16 mouse cellular contexts compared by ENCODE assay signal in the genomic region with DNA sequence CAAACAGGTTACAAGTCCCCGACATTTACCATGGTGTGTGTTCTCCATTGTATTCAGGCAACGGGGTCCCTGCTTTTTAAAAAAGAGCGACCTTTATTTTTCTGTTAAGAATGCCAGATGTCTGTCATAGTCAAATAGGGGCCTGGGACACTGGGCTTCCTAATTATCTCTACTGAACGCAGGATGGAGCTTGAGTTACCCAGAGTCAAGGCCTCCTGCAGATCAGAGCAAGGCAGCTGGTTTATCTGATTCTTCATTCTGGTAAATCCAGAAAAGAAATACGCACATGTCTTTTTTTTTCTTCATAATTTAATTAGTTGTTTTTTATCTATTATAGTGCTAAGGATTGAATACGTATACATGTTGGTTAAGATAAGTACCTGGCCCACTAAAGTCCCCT. TPM values are rescaled to one million over a fixed set of nuclear protein-coding genes. Genes with fewer than 3 reads are reported as not detected.
DNase-seq lines count a peak whose midpoint lies in the region; ATAC-seq and TF ChIP-seq lines count a peak whose summit lies in the region.
"Had no signal": no experiment of that assay in that cellular context is flagged by ENCODE, and none has a peak within 500 bp of the region (broad histone marks: within the 10 kb centered on the region; RNA-seq: fewer than 3 reads in every experiment).

No protein-coding gene starts in this region.

- ATAC-seq in heart, embryonic 11.5 days (replicated peaks; ENCODE audit: insufficient number of reproducible peaks, low FRiP score, low TSS enrichment) = no peak
- ATAC-seq in forebrain, embryonic 11.5 days (replicated peaks; ENCODE audit: low FRiP score) = no peak
- ATAC-seq in hindbrain, postnatal 0 days = no peak
- peak; percentile 35; the same call in 1 of the 2 replicates for ATAC-seq in midbrain, embryonic 15.5 days (replicated peaks)
- ATAC-seq: Patski had no signal

- 0 out of 2 replicates have a peak overlapping the region, but pooled peaks have one; percentile 57 for H3K27ac ChIP-seq in heart, embryonic 11.5 days (ENCODE audit: low read depth, low read length)
- peak overlapping the region; percentile 54; the same call in 1 of the 2 replicates for H3K27ac ChIP-seq in forebrain, embryonic 11.5 days (ENCODE audit: low read depth, low read length)
- peak overlapping the region; percentile 84; the same call in 1 of the 2 replicates for H3K27ac ChIP-seq in hindbrain, postnatal 0 days
- peak overlapping the region; percentile 79 for H3K27ac ChIP-seq in midbrain, embryonic 15.5 days

- TF ChIP-seq CTCF in hindbrain, postnatal 0 days (IDR thresholded peaks at IDR 0.05; ENCODE audit: low read depth) = no peak

- H3K4me1 ChIP-seq in heart, embryonic 11.5 days (ENCODE audit: control insufficient read depth, insufficient read depth, low read length) = peaks cover 20% of the 10 kb centered on the region
- H3K4me1 ChIP-seq in forebrain, embryonic 11.5 days (replicated peaks; ENCODE audit: control insufficient read depth, insufficient read depth, low read length) = peaks cover 8% of the 10 kb centered on the region; the same call in 1 of the 2 replicates
- H3K4me1 ChIP-seq in hindbrain, postnatal 0 days (ENCODE audit: insufficient read depth, low read length) = peaks cover 9% of the 10 kb centered on the region; the same call in 1 of the 2 replicates
- peaks cover 29% of the 10 kb centered on the region for H3K4me1 ChIP-seq in midbrain, embryonic 15.5 days

- H3K27me3 ChIP-seq in heart, embryonic 11.5 days (ENCODE audit: control insufficient read depth, insufficient read depth, low read length) = no peaks in the 10 kb centered on the region
- no peaks in the 10 kb centered on the region for H3K27me3 ChIP-seq in forebrain, embryonic 11.5 days (ENCODE audit: control insufficient read depth, insufficient read depth, low read length)
- H3K27me3 ChIP-seq in hindbrain, postnatal 0 days (ENCODE audit: insufficient read depth, low read length) = no peaks in the 10 kb centered on the region
- no peaks in the 10 kb centered on the region for H3K27me3 ChIP-seq in midbrain, embryonic 15.5 days (replicated peaks)
- H3K27me3 ChIP-seq: Patski had no signal

- DNase-seq in heart, postnatal 14 days = no peak
- no peak for DNase-seq in forebrain, embryonic 11.5 days (ENCODE audit: low spot score)
- no peak for DNase-seq in hindbrain, postnatal 0 days (ENCODE audit: low spot score)
- DNase-seq in cerebellum, postnatal 25 days = no peak
- DNase-seq in left cerebral cortex, adult 8-10 months (ENCODE audit: low spot score in 2 of 2) = no peak
- no peak for DNase-seq in kidney, postnatal 14 days
- DNase-seq: gastrocnemius, postnatal 14 days; kidney, adult 18-20 months; retina, postnatal 1 day; thymus, postnatal 25 days had no signal

- 61% methylated on average over 6 of the region's 6 CpGs for WGBS in heart, embryonic 11.5 days (ENCODE audit: insufficient replicate concordance)
- WGBS in forebrain, embryonic 11.5 days = 35% methylated on average over 6 of the region's 6 CpGs
- WGBS in hindbrain, postnatal 0 days = 34% methylated on average over 6 of the region's 6 CpGs
- WGBS in midbrain, embryonic 15.5 days = 29% methylated on average over 6 of the region's 6 CpGs

- no peaks in the 10 kb centered on the region for H3K36me3 ChIP-seq in heart, embryonic 11.5 days (ENCODE audit: control insufficient read depth, insufficient read depth, low read length)
- H3K36me3 ChIP-seq in forebrain, embryonic 11.5 days (ENCODE audit: control insufficient read depth, insufficient read depth, low read length) = no peaks in the 10 kb centered on the region
- no peaks in the 10 kb centered on the region for H3K36me3 ChIP-seq in hindbrain, postnatal 0 days (ENCODE audit: insufficient read depth, low read length)
- no peaks in the 10 kb centered on the region for H3K36me3 ChIP-seq in midbrain, embryonic 15.5 days (replicated peaks)

- no peaks in the 10 kb centered on the region for H3K9me3 ChIP-seq in heart, embryonic 11.5 days (replicated peaks; ENCODE audit: control insufficient read depth, low read length)
- no peaks in the 10 kb centered on the region for H3K9me3 ChIP-seq in forebrain, embryonic 11.5 days (ENCODE audit: control insufficient read depth, low read length)
- no peaks in the 10 kb centered on the region for H3K9me3 ChIP-seq in hindbrain, postnatal 0 days (ENCODE audit: low read length)
- H3K9me3 ChIP-seq in midbrain, embryonic 15.5 days = no peaks in the 10 kb centered on the region

- intact Hi-C loops in heart, postnatal 14 days (cut with DNase I) = no loop called here

- H3K4me2 ChIP-seq in heart, embryonic 11.5 days = no peak overlapping the region
- H3K4me2 ChIP-seq in forebrain, embryonic 11.5 days (ENCODE audit: low read depth, low read length, severe bottlenecking) = no peak overlapping the region
- no peak overlapping the region; the same call in 1 of the 2 replicates for H3K4me2 ChIP-seq in hindbrain, postnatal 0 days (ENCODE audit: low read depth, low read length)
- H3K4me2 ChIP-seq in midbrain, embryonic 15.5 days = peak overlapping the region; percentile 26; the same call in 1 of the 2 replicates

- no peak overlapping the region for H3K9ac ChIP-seq in heart, embryonic 11.5 days (ENCODE audit: low read depth, low read length)
- no peak overlapping the region for H3K9ac ChIP-seq in forebrain, embryonic 11.5 days (ENCODE audit: low read length)
- H3K9ac ChIP-seq in hindbrain, postnatal 0 days (replicated peaks; ENCODE audit: low read length) = no peak overlapping the region
- H3K9ac ChIP-seq in midbrain, embryonic 15.5 days = no peak overlapping the region

- H3K4me3 ChIP-seq in heart, embryonic 11.5 days (ENCODE audit: low read depth, low read length) = no peak overlapping the region
- H3K4me3 ChIP-seq in forebrain, embryonic 11.5 days (ENCODE audit: low read depth, low read length) = no peak overlapping the region
- no peak overlapping the region for H3K4me3 ChIP-seq in hindbrain, postnatal 0 days (ENCODE audit: low read length)
- H3K4me3 ChIP-seq in midbrain, embryonic 15.5 days = no peak overlapping the region

RNA-seq across cellular contexts. Expression of a gene that starts 52.6 kb away (rescaled TPM):
- not detected in 2 replicates for polyA plus RNA-seq in heart, embryonic 11.5 days (2014; fragmentation: Nextera tagmentation; extraction: Ambion mirVana)
- total RNA-seq in heart, postnatal 14 days (2021) = not detected
- not detected in 2 replicates for polyA plus RNA-seq in forebrain, embryonic 11.5 days (2014; fragmentation: Nextera tagmentation; extraction: Ambion mirVana)
- total RNA-seq in hindbrain, postnatal 0 days (2014; rRNA removed) = not detected in 2 replicates
- polyA plus RNA-seq in hindbrain, postnatal 0 days (2015; fragmentation: Nextera tagmentation; extraction: Ambion mirVana) = not detected in 2 replicates
- not detected in 2 replicates for polyA plus RNA-seq in midbrain, embryonic 15.5 days (2015; fragmentation: Nextera tagmentation; extraction: Ambion mirVana)
- not detected for total RNA-seq in left cerebral cortex, adult 8-10 months (2022)
- total RNA-seq: gastrocnemius, postnatal 14 days; layer of hippocampus, postnatal 25 days had no signal
- polyA plus RNA-seq: erythroblast, embryonic 14.5 days; limb, embryonic 14.5 days had no signal
